Mouse (Mus musculus) heart, embryonic 16.5 days (tissue): ENCODE results near the gene Ing2. TPM values are rescaled to one million over a fixed set of nuclear protein-coding genes. Genes with fewer than 3 reads are reported as not detected.

Experiments used
- ATAC-seq: fragments of 200-750 bp; cut with Nextera tagmentation; replicated peaks from 2 replicates; pipeline ENCODE4 v1.8.0; 2017; ENCODE audit warnings: moderate number of reproducible peaks; ENCODE audit not compliant: insufficient read depth, low FRiP score; ENCODE audit errors: extremely low read depth
- H3K27ac ChIP-seq: fragments of 300-500 bp; sonication (generic); 2 replicates; pipeline ENCODE4 v1.5.1; 2014; ENCODE audit warnings: mild to moderate bottlenecking, low read length, control low read depth, moderate library complexity
- H3K27me3 ChIP-seq: fragments of 300-500 bp; sonication (generic); 2 replicates; pipeline ENCODE4 v1.6.1; 2014; ENCODE audit warnings: low read length, mixed read lengths; ENCODE audit not compliant: control insufficient read depth, insufficient read depth
- H3K36me3 ChIP-seq: fragments of 300-500 bp; sonication (generic); 2 replicates; pipeline ENCODE4 v1.6.1; 2014; ENCODE audit not compliant: control insufficient read depth, insufficient read depth
- H3K4me1 ChIP-seq: fragments of 300-500 bp; sonication (generic); 2 replicates; pipeline ENCODE4 v1.6.1; 2014; ENCODE audit warnings: low read length, mixed read lengths; ENCODE audit not compliant: control insufficient read depth, insufficient read depth
- H3K4me2 ChIP-seq: fragments of 300-500 bp; sonication (generic); 2 replicates; pipeline ENCODE4 v1.6.1; 2014; ENCODE audit warnings: low read depth, mild to moderate bottlenecking, control low read depth, low read length
- H3K4me3 ChIP-seq: fragments of 300-500 bp; sonication (generic); 2 replicates; pipeline ENCODE4 v1.5.1; 2014; ENCODE audit warnings: mild to moderate bottlenecking, control low read depth, low read length
- H3K9ac ChIP-seq: fragments of 300-500 bp; sonication (generic); 2 replicates; pipeline ENCODE4 v1.6.1; 2014; ENCODE audit warnings: low read length, control low read depth
- H3K9me3 ChIP-seq: fragments of 300-500 bp; sonication (generic); replicated peaks from 2 replicates; pipeline ENCODE4 v1.6.1; 2016; ENCODE audit warnings: low read length; ENCODE audit not compliant: control insufficient read depth
- WGBS: fragments of 180-500 bp; shearing (Covaris S2); extraction: QIAGEN DNeasy Blood & Tissue Kit; methylation state at CpG from one replicate; pipeline ENCODE4 v1.1.7; 2014; 5-methylcytosine and 5-hydroxymethylcytosine counted together
- polyA plus RNA-seq: library from polyadenylated mRNA; unstranded; fragments of >200 nt; fragmentation: Nextera tagmentation; extraction: Ambion mirVana; gene quantifications from 2 replicates; pipeline ENCODE4 v1.2.1, GENCODE M21; 2015

The Ing2 gene
- polyA plus RNA-seq = 7.2 and 8.3 TPM in 2 replicates

DNA sequence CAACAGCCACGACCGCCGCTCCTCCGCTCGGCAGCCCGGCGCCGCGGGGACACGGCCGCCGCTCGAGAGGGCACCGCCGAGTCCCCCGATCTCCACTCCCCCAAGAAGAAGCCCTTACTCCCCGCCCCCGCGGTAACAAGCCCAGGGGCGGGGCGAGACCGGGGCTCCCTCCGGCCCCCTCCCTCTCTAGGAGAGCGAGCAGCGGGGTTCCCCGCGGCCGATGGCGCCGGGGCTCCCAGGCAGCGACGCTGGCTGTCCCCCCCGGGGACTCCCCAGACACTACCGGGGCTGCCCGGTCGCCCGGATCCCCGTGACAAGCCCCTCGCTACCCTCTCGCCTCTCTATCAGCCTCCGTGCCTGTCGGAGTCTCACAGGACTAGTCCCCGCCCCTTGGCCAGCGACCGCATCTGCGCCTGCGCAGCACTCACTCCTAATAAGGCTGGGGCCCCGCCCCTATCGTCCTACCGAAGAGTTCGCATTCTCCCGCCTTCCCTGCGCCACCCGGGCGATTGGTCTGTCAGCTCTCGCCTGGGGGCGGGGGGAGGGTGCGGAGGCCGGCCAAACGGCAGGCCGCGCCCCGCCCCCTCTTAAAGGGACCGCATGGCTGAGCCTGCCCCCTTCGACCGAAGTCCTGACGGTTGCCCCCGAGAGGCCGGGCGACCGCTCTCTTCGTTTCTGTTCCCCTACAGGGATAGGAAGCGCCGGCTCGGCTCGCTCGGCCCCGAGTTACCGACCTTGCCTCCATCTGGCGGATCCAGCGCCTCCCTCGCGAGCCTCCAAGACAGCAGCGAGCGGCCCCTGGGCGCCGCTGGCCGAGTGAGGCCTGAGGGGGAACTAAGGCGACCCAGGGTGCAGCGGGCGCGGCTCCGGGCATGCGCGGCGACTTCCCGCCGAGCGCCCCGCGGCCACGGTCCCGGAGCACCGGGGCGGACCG lies at the start of gene Ing2:
Gene Ing2, minus strand, starts transcription at position 780 of the 934 bp plus-strand sequence.
- WGBS = under 1% methylated on average over 95 of the region's 106 CpGs
- ATAC-seq = peak; percentile 90
- H3K4me1 ChIP-seq = peaks cover 13% of the 10 kb centered on the region
- peak within 1 kb of the TSS; percentile 85 for H3K4me3 ChIP-seq
- H3K9me3 ChIP-seq = no peaks in the 10 kb centered on the region
- no peaks in the 10 kb centered on the region for H3K27me3 ChIP-seq
- no peaks in the 10 kb centered on the region for H3K36me3 ChIP-seq
- peak within 1 kb of the TSS; percentile 82 for H3K4me2 ChIP-seq
- H3K27ac ChIP-seq = peak within 1 kb of the TSS; percentile 99
- H3K9ac ChIP-seq = peak within 1 kb of the TSS; percentile 94

DNA sequence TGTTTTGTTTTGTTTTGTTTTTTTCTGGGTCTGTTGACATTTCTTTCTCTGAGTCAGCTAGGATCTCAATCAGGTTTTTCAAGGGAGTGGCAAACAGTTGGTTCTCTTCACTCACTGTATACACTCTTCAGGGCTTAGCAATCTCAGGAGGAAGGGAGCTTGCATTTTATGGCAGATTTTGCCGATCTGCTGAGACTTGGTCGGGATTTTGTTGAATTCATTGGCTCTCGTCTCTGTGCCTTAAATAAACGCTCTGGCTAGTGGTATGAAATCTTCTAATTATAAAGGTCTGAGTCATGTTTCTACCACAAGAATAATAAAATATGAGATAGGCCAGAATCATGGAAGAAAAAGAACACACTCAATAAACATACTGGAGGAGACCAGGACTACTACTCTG lies 46.3 kb upstream of the Ing2 start:
- Histone ChIP-seq H3K4me3 (no peak overlapping the region), H3K9me3 (no peaks in the 10 kb centered on the region), H3K36me3 (no peaks in the 10 kb centered on the region), H3K4me1 (peaks cover 2% of the 10 kb centered on the region; the same call in 1 of the 2 replicates), H3K4me2 (no peak overlapping the region), H3K27ac (no peak overlapping the region), H3K9ac (no peak overlapping the region), H3K27me3 (no peaks in the 10 kb centered on the region)
- WGBS = 52% methylated on average over 4 of the region's 4 CpGs
- ATAC-seq = no peak

DNA sequence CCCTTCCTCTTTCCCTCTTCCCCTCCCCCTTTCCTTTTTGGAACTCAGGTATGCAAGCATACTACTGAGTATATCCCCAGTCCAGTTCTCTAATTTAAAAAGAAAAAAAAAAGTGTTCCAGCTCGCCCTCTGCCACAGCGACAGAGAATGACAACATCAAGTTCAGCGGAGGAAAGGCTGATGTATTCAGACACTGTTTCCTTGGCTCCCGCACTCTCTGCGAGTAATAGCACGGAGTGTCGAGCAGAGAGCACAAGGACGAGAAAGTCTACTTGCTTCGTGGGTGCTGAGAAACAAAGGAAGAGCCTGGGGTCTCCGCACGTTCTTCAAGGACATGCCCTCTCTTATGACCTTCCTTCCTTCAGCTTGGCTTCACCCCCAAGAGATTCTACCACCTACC lies 43.3 kb upstream of the Ing2 start:
- Histone ChIP-seq H3K9ac (peak overlapping the region; percentile 43; the same call in 1 of the 2 replicates), H3K9me3 (no peaks in the 10 kb centered on the region), H3K4me3 (peak overlapping the region; percentile 12; the same call in 1 of the 2 replicates), H3K27ac (no peak overlapping the region; the same call in 1 of the 2 replicates), H3K4me2 (peak overlapping the region; percentile 48), H3K4me1 (peaks cover 5% of the 10 kb centered on the region), H3K36me3 (no peaks in the 10 kb centered on the region), H3K27me3 (no peaks in the 10 kb centered on the region)
- no peak for ATAC-seq
- WGBS = 13% methylated on average over 11 of the region's 11 CpGs

DNA sequence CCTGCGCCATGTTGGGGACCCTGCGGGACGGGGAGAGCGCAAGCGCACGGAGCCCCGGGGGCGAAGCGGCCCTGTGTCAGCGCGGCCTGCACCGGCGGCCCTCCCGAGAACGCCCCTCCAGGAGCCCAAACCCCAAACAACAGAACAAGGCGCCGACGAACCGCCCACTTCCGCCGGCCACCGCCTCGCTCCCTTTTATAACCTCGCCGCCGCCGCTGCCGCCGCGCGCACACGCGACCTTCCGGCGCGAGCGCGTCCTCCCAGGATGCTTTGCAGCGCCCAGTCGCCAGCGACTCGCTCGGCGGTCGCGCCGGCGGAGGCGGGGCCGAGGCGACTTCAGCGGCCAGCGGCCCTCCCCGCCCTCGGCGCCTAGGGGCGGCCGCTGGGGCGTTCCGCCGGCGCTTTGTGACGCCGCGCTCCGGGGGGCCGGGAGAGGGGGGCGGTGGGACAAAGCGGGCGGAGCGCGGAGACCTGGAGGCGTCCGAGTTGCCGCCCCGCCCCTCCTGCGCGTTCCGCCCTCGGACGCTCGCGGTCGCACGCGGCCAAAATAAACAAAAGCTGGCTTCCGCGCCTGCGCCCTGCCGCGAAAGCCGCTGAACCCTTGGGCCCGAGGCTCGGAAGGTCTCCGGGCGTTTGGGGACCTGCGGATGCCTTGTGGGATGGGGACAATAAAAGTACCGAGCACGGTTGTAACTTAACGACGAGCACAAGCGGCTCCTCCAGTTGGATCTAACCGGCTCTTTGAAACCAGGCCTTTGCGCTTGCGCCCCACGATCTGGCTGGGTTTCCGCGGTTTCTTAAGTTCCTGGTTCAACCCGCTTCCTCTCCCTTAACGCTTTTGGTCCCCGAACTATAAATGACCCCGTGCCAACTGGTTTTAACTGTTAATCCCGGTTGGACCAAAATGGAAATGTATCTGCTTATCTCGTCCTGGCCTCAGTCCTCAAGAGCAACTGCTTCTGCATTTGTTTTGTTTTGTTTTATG lies 38.7 kb upstream of the Ing2 start, which contains the start of gene Cdkn2aip:
Gene Cdkn2aip, minus strand, starts transcription at position 172 of the 985 bp plus-strand sequence.
- Histone ChIP-seq H3K4me1 (peaks cover 5% of the 10 kb centered on the region), H3K4me3 (peak within 1 kb of the TSS; percentile 77), H3K27ac (peak within 1 kb of the TSS; percentile 98), H3K4me2 (peak within 1 kb of the TSS; percentile 80), H3K9ac (peak within 1 kb of the TSS; percentile 86), H3K36me3 (peaks cover 15% of the 10 kb centered on the region), H3K9me3 (no peaks in the 10 kb centered on the region), H3K27me3 (no peaks in the 10 kb centered on the region)
- WGBS = under 1% methylated on average over 109 of the region's 114 CpGs
- ATAC-seq = peak; percentile 97

DNA sequence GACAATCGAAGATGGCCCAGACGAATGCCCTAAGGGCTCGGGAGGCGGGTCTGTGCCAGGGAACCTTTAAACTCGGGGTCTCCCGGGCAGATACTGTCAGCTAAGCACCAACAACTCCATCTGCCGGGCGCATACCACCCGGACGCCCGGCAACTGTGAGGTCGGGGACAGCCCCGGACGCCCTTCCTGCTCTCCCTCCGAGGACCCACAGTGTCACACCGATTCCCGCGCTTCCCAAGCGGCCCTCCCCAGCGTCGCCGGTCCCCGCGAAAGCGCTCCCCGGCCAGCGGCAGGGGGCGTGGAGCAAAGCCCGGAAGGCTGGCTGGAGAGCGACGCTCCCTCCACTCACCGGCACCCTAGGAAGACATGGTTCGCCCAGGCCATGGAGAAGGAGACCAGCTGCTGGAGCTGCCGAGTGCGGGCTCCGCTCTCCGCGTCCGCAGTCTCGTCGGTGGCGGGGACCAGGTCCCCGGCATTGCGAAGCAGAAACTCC lies 37.9 kb upstream of the Ing2 start:
- peak; percentile 21 for ATAC-seq
- Histone ChIP-seq H3K27ac (peak overlapping the region; percentile 98), H3K4me2 (peak overlapping the region; percentile 77), H3K9me3 (no peaks in the 10 kb centered on the region), H3K27me3 (no peaks in the 10 kb centered on the region), H3K4me3 (peak overlapping the region; percentile 77), H3K9ac (peak overlapping the region; percentile 79), H3K36me3 (peaks cover 18% of the 10 kb centered on the region), H3K4me1 (peaks cover 3% of the 10 kb centered on the region; the same call in 1 of the 2 replicates)
- WGBS = under 1% methylated on average over 44 of the region's 44 CpGs

DNA sequence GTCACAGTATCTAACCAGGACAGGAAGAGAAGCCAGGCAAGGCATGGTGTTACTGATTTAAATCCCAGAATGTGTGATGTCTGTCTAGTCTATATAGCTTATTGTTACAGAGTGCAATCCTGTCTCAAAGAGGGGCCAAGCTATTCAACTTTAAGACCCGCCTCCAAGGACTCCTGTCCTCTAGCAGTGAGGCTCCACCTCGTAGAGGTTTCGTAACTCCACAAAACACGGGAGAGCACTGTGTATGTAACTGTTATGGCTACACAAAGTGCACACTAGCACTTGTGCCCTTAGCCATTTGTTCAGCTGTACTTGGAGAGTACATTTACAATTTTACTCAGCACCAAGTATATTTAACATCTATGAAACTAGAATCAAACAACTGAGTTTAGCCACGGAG lies 32.8 kb upstream of the Ing2 start:
- Histone ChIP-seq H3K4me2 (no peak overlapping the region), H3K27me3 (no peaks in the 10 kb centered on the region), H3K36me3 (peaks cover 26% of the 10 kb centered on the region), H3K27ac (no peak overlapping the region), H3K4me3 (no peak overlapping the region), H3K9me3 (no peaks in the 10 kb centered on the region), H3K4me1 (no peaks in the 10 kb centered on the region), H3K9ac (no peak overlapping the region)
- WGBS = 80% methylated on average over 5 of the region's 5 CpGs
- ATAC-seq = no peak

DNA sequence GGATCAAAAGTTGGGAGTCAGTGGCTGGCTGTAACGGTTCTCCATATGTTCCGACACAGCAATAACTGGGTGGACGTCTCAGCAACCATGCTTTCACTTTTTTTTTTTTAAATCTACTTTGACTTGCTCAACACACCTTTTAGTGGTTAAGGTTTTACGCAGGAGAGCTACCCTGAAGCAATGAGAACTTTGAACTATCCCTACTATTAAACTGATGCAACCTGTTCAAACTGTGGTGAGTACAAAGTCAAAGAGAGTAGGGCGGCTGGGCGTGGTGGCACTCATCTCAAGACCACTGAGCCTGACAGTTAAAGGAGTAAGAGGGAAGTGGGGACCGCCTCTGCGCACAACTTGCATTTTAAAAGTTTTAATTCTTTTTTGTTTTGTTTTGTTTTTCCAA lies 31.4 kb upstream of the Ing2 start:
- no peaks in the 10 kb centered on the region for H3K4me1 ChIP-seq
- H3K27ac ChIP-seq = no peak overlapping the region
- ATAC-seq = no peak
- H3K9me3 ChIP-seq = no peaks in the 10 kb centered on the region
- 86% methylated on average over 8 of the region's 8 CpGs for WGBS
- peaks cover 23% of the 10 kb centered on the region for H3K36me3 ChIP-seq
- H3K4me3 ChIP-seq = no peak overlapping the region
- H3K9ac ChIP-seq = no peak overlapping the region
- no peaks in the 10 kb centered on the region for H3K27me3 ChIP-seq
- no peak overlapping the region for H3K4me2 ChIP-seq

DNA sequence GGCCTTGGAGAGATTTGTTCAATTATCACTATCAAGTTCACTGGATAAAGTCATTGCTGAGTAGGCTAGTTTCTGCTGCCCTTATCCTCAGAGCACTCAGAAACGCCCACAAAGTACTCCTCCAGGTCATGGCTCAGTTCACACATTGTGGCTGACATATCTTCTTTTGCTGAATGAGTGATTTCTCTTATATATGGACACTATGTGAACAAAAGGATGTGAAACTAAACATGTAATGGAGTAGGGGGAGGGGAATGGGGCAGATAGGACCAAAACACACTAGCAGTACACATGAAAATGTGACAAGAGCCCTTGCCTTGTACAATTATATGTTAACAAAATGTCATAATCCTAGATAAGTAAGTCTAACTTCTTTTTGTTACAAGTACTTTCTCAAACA lies 27.0 kb upstream of the Ing2 start:
- 40% methylated on average over 1 of the region's 1 CpGs for WGBS
- Histone ChIP-seq H3K4me3 (no peak overlapping the region), H3K9ac (no peak overlapping the region), H3K4me2 (no peak overlapping the region), H3K4me1 (no peaks in the 10 kb centered on the region), H3K27me3 (no peaks in the 10 kb centered on the region), H3K36me3 (peaks cover 6% of the 10 kb centered on the region; the same call in 1 of the 2 replicates), H3K9me3 (0 out of 2 replicates have a peak, but pooled peaks cover 2% of the 10 kb centered on the region), H3K27ac (no peak overlapping the region)
- no peak for ATAC-seq
